Mouse (Mus musculus) erythroblast, embryonic 14.5 days (primary cell): ENCODE data around the gene Gtf2h1.

ENCODE experiments used
- GATA1 ChIP-seq: IDR thresholded peaks from 2 replicates; pipeline ENCODE4 v1.6.1; 2012; ENCODE audit warnings: low read length, inconsistent platforms, mixed read lengths
- TAL1 ChIP-seq: IDR thresholded peaks from 3 replicates; pipeline ENCODE4 v1.6.1; 2012; ENCODE audit warnings: low read length, inconsistent platforms, mixed read lengths

GRCm38 (mm10) chr7:46840787-46841525 lies 45.1 kb downstream of the Gtf2h1 start, which contains the start of gene Ldha:
- TF ChIP-seq GATA1 (no peak), TAL1 (no peak)
